Mouse (Mus musculus) liver, embryonic 13.5 days (tissue): ENCODE results near the gene Cplx3. TPM values are rescaled to one million over a fixed set of nuclear protein-coding genes. Genes with fewer than 3 reads are reported as not detected.

ENCODE experiments used
- ATAC-seq: fragments of 200-750 bp; cut with Nextera tagmentation; 2 replicates; pipeline ENCODE4 v1.8.0; 2017; ENCODE audit warnings: low read depth, mild to moderate bottlenecking, moderate number of reproducible peaks, moderate library complexity
- DNase-seq: peaks from one replicate; pipeline ENCODE4 v3.0.0; 2022
- H3K27ac ChIP-seq: fragments of 300-500 bp; sonication (generic); 2 replicates; pipeline ENCODE4 v1.5.1; 2015; ENCODE audit warnings: moderate library complexity, mild to moderate bottlenecking, inconsistent platforms
- H3K27me3 ChIP-seq: fragments of 300-500 bp; sonication (generic); 2 replicates; pipeline ENCODE4 v1.6.1; 2015; ENCODE audit warnings: mild to moderate bottlenecking, inconsistent platforms
- H3K36me3 ChIP-seq: fragments of 300-500 bp; sonication (generic); 2 replicates; pipeline ENCODE4 v1.6.1; 2015; ENCODE audit warnings: mild to moderate bottlenecking, inconsistent platforms
- H3K4me1 ChIP-seq: fragments of 300-500 bp; sonication (generic); replicated peaks from 2 replicates; pipeline ENCODE4 v1.6.1; 2015; ENCODE audit warnings: inconsistent platforms
- H3K4me2 ChIP-seq: fragments of 300-500 bp; sonication (generic); 2 replicates; pipeline ENCODE4 v1.6.1; 2015; ENCODE audit warnings: inconsistent platforms, mild to moderate bottlenecking, moderate library complexity
- H3K4me3 ChIP-seq: fragments of 300-500 bp; sonication (generic); replicated peaks from 2 replicates; pipeline ENCODE4 v1.5.1; 2015; ENCODE audit warnings: mild to moderate bottlenecking, inconsistent platforms
- H3K9ac ChIP-seq: fragments of 300-500 bp; sonication (generic); 2 replicates; pipeline ENCODE4 v1.6.1; 2015; ENCODE audit warnings: mild to moderate bottlenecking, inconsistent platforms
- H3K9me3 ChIP-seq: fragments of 300-500 bp; sonication (generic); replicated peaks from 2 replicates; pipeline ENCODE4 v1.6.1; 2016; ENCODE audit warnings: inconsistent platforms
- WGBS: fragments of 180-500 bp; shearing (Covaris S2); methylation state at CpG from one replicate; pipeline ENCODE4 v1.1.7; 2015; ENCODE audit not compliant: insufficient replicate concordance; 5-methylcytosine and 5-hydroxymethylcytosine counted together
- polyA plus RNA-seq: library from polyadenylated mRNA; unstranded; fragments of >200 nt; fragmentation: Nextera tagmentation; extraction: Ambion mirVana; gene quantifications from 2 replicates; pipeline ENCODE4 v1.2.1, GENCODE M21; 2015

The Cplx3 gene
- polyA plus RNA-seq, 1 experiment from 2014 or later = not detected

GRCm38 (mm10) chr9:57568500-57568899 is 37.6 kb downstream of the Cplx3 start:
- H3K9me3 ChIP-seq = no peaks in the 10 kb centered on the region
- DNase-seq (no peak), ATAC-seq (no peak)
- no peak overlapping the region for H3K4me3 ChIP-seq
- H3K27ac ChIP-seq = no peak overlapping the region
- no peaks in the 10 kb centered on the region for H3K27me3 ChIP-seq
- WGBS = 83% methylated on average over 6 of the region's 6 CpGs
- peaks cover 16% of the 10 kb centered on the region for H3K4me1 ChIP-seq
- H3K4me2 ChIP-seq = no peak overlapping the region
- no peak overlapping the region for H3K9ac ChIP-seq
- peaks cover 34% of the 10 kb centered on the region for H3K36me3 ChIP-seq

GRCm38 (mm10) chr9:57566846-57567245 is 39.2 kb downstream of the Cplx3 start:
- WGBS = 51% methylated on average over 8 of the region's 8 CpGs

GRCm38 (mm10) chr9:57565741-57566221 is 40.3 kb downstream of the Cplx3 start:
- Histone ChIP-seq H3K4me2 (no peak overlapping the region), H3K27ac (no peak overlapping the region), H3K4me1 (peaks cover 40% of the 10 kb centered on the region), H3K4me3 (no peak overlapping the region), H3K36me3 (peaks cover 30% of the 10 kb centered on the region), H3K9ac (no peak overlapping the region), H3K9me3 (no peaks in the 10 kb centered on the region), H3K27me3 (no peaks in the 10 kb centered on the region)
- 54% methylated on average over 10 of the region's 10 CpGs for WGBS
- no peak for DNase-seq
- no peak for ATAC-seq

More at GRCm38 (mm10) chr9:57566846-57567245, 39.2 kb downstream of the Cplx3 start:
- Histone ChIP-seq H3K4me1 (peaks cover 32% of the 10 kb centered on the region), H3K36me3 (peaks cover 34% of the 10 kb centered on the region), H3K4me3 (no peak overlapping the region), H3K27me3 (no peaks in the 10 kb centered on the region), H3K9me3 (no peaks in the 10 kb centered on the region), H3K9ac (no peak overlapping the region), H3K27ac (no peak overlapping the region), H3K4me2 (no peak overlapping the region)
- ATAC-seq (no peak), DNase-seq (no peak)

- no peak overlapping the region for H3K9ac ChIP-seq
- no peak overlapping the region for H3K27ac ChIP-seq
- DNase-seq (no peak), ATAC-seq (no peak)
- no peaks in the 10 kb centered on the region for H3K9me3 ChIP-seq
- H3K4me3 ChIP-seq = no peak overlapping the region
- H3K4me1 ChIP-seq = peaks cover 46% of the 10 kb centered on the region
- 78% methylated on average over 6 of the region's 6 CpGs for WGBS
- H3K36me3 ChIP-seq = peaks cover 20% of the 10 kb centered on the region
- H3K4me2 ChIP-seq = no peak overlapping the region
- no peaks in the 10 kb centered on the region for H3K27me3 ChIP-seq
These were observed 41.5 kb downstream of the Cplx3 start for GRCm38 (mm10) chr9:57564609-57565008.

GRCm38 (mm10) chr9:57562896-57563372 is 43.1 kb downstream of the Cplx3 start:
- peaks cover 4% of the 10 kb centered on the region for H3K36me3 ChIP-seq
- no peak for DNase-seq
- H3K9me3 ChIP-seq = no peaks in the 10 kb centered on the region
- no peak overlapping the region for H3K4me3 ChIP-seq
- H3K4me2 ChIP-seq = peak overlapping the region; percentile 81
- ATAC-seq = no peak
- WGBS = 33% methylated on average over 4 of the region's 4 CpGs
- peaks cover 46% of the 10 kb centered on the region for H3K4me1 ChIP-seq
- H3K27ac ChIP-seq = peak overlapping the region; percentile 58
- H3K27me3 ChIP-seq = no peaks in the 10 kb centered on the region
- no peak overlapping the region for H3K9ac ChIP-seq

- no peaks in the 10 kb centered on the region for H3K27me3 ChIP-seq
- H3K4me3 ChIP-seq = peak overlapping the region; percentile 73
- H3K36me3 ChIP-seq = peaks cover under 1% of the 10 kb centered on the region; the same call in 1 of the 2 replicates
- peaks cover 41% of the 10 kb centered on the region for H3K4me1 ChIP-seq
- peak overlapping the region; percentile 81 for H3K4me2 ChIP-seq
- WGBS = 63% methylated on average over 13 of the region's 13 CpGs
- H3K27ac ChIP-seq = peak overlapping the region; percentile 58; the same call in 1 of the 2 replicates
- H3K9ac ChIP-seq = peak overlapping the region; percentile 75
- H3K9me3 ChIP-seq = no peaks in the 10 kb centered on the region
- no peak for ATAC-seq
- DNase-seq = no peak
These were observed 44.4 kb downstream of the Cplx3 start for GRCm38 (mm10) chr9:57561711-57562099.

GRCm38 (mm10) chr9:57560861-57561710 is 45.0 kb downstream of the Cplx3 start, which contains the start of gene Scamp2:
TSS of gene Scamp2 (plus strand) at chr9:57560943.
- peak; percentile 99 for ATAC-seq
- H3K4me3 ChIP-seq = peak within 1 kb of the TSS; percentile 73
- no peaks in the 10 kb centered on the region for H3K9me3 ChIP-seq
- WGBS = under 1% methylated on average over 37 of the region's 37 CpGs
- H3K36me3 ChIP-seq = no peaks in the 10 kb centered on the region
- no peaks in the 10 kb centered on the region for H3K27me3 ChIP-seq
- peak within 1 kb of the TSS; percentile 75 for H3K9ac ChIP-seq
- peaks cover 41% of the 10 kb centered on the region for H3K4me1 ChIP-seq
- peak within 1 kb of the TSS; percentile 62; the same call in 1 of the 2 replicates for H3K27ac ChIP-seq
- peak within 1 kb of the TSS; percentile 81 for H3K4me2 ChIP-seq
- DNase-seq = peak; percentile 90

- DNase-seq (no peak), ATAC-seq (no peak)
- Histone ChIP-seq H3K36me3 (no peaks in the 10 kb centered on the region), H3K9ac (peak overlapping the region; percentile 75), H3K27me3 (no peaks in the 10 kb centered on the region), H3K27ac (no peak overlapping the region), H3K4me1 (peaks cover 36% of the 10 kb centered on the region), H3K4me3 (peak overlapping the region; percentile 73), H3K9me3 (no peaks in the 10 kb centered on the region), H3K4me2 (peak overlapping the region; percentile 81)
- 21% methylated on average over 7 of the region's 7 CpGs for WGBS
These were observed 45.8 kb downstream of the Cplx3 start for GRCm38 (mm10) chr9:57560263-57560662.

- H3K4me1 ChIP-seq = peaks cover 36% of the 10 kb centered on the region
- H3K36me3 ChIP-seq = no peaks in the 10 kb centered on the region
- DNase-seq (no peak), ATAC-seq (no peak)
- no peak overlapping the region for H3K27ac ChIP-seq
- no peak overlapping the region for H3K4me3 ChIP-seq
- H3K9me3 ChIP-seq = no peaks in the 10 kb centered on the region
- no peaks in the 10 kb centered on the region for H3K27me3 ChIP-seq
- WGBS = 44% methylated on average over 2 of the region's 2 CpGs
- H3K4me2 ChIP-seq = no peak overlapping the region
- H3K9ac ChIP-seq = no peak overlapping the region
These were observed 46.5 kb downstream of the Cplx3 start for GRCm38 (mm10) chr9:57559568-57559967.

GRCm38 (mm10) chr9:57558625-57559024 is 47.5 kb downstream of the Cplx3 start:
- DNase-seq (no peak), ATAC-seq (no peak)
- H3K9me3 ChIP-seq = no peaks in the 10 kb centered on the region
- H3K36me3 ChIP-seq = no peaks in the 10 kb centered on the region
- no peak overlapping the region for H3K4me2 ChIP-seq
- 59% methylated on average over 4 of the region's 4 CpGs for WGBS
- no peak overlapping the region for H3K4me3 ChIP-seq
- H3K27ac ChIP-seq = no peak overlapping the region
- peaks cover 31% of the 10 kb centered on the region for H3K4me1 ChIP-seq
- H3K9ac ChIP-seq = no peak overlapping the region
- no peaks in the 10 kb centered on the region for H3K27me3 ChIP-seq

GRCm38 (mm10) chr9:57557215-57557614 is 48.9 kb downstream of the Cplx3 start:
- H3K27me3 ChIP-seq = no peaks in the 10 kb centered on the region
- H3K9ac ChIP-seq = no peak overlapping the region
- WGBS = 57% methylated on average over 3 of the region's 3 CpGs
- DNase-seq = no peak
- H3K36me3 ChIP-seq = no peaks in the 10 kb centered on the region
- no peak for ATAC-seq
- H3K4me2 ChIP-seq = no peak overlapping the region
- peaks cover 20% of the 10 kb centered on the region for H3K4me1 ChIP-seq
- H3K27ac ChIP-seq = no peak overlapping the region
- no peaks in the 10 kb centered on the region for H3K9me3 ChIP-seq
- no peak overlapping the region for H3K4me3 ChIP-seq
